26 mouse cellular contexts compared by ENCODE assay signal in genomic region chr4:66232799-66233198, GRCm38 (mm10).
A peak's percentile ranks its signal among the peaks of the same experiment; 100 is the strongest.
DNase-seq lines count a peak whose midpoint lies in the region; ATAC-seq lines count a peak whose summit lies in the region.
"Had no signal": no experiment of that assay in that cellular context is flagged by ENCODE, and none has a peak within 500 bp of the region (broad histone marks: within the 10 kb centered on the region; RNA-seq: fewer than 3 reads in every experiment).

No protein-coding gene starts in this region.

- no peak for DNase-seq in hindbrain, embryonic 10.5 days (ENCODE audit: low spot score)
- DNase-seq in neural tube, embryonic 10.5 days (ENCODE audit: extremely low spot score, low spot score), result no peak
- DNase-seq in liver, embryonic 11.5 days (ENCODE audit: low spot score), result no peak
- DNase-seq in adrenal gland, adult 2 months, result no peak
- DNase-seq: adrenal gland, postnatal 25 days; cerebellum, adult 18-20 months; cerebellum, postnatal 14 days; gastrocnemius, postnatal 25 days; heart, adult 18-20 months; heart, postnatal 36 days; kidney, adult 11 months; kidney, postnatal 14 days; layer of hippocampus, adult 9-11 months; liver, embryonic 13.5 days; lung, adult 18-20 months; lung, postnatal 4 days; thymus, postnatal 4 days had no signal

- peak; percentile 56 for ATAC-seq in hindbrain, embryonic 12.5 days (ENCODE audit: low FRiP score)
- ATAC-seq in neural tube, embryonic 13.5 days (ENCODE audit: low read depth), result peak; percentile 27; the same call in 1 of the 2 replicates
- ATAC-seq in midbrain, embryonic 16.5 days, result peak; percentile 26
- no peak for ATAC-seq in liver, embryonic 11.5 days (replicated peaks; ENCODE audit: low FRiP score)
- ATAC-seq: CD4-positive, CD25-positive, alpha-beta regulatory T cell, adult 4 months; inflammation-experienced regulatory T-cells, adult 6 months; lung, postnatal 0 days had no signal

- H3K4me3 ChIP-seq in hindbrain, embryonic 12.5 days, result no peak overlapping the region
- no peak overlapping the region for H3K4me3 ChIP-seq in hindbrain, embryonic 10.5 days
- H3K4me3 ChIP-seq in neural tube, embryonic 13.5 days, result no peak overlapping the region
- H3K4me3 ChIP-seq in midbrain, embryonic 16.5 days (ENCODE audit: low read depth, low read length), result no peak overlapping the region
- no peak overlapping the region for H3K4me3 ChIP-seq in liver, embryonic 11.5 days (ENCODE audit: low read depth, low read length)
- H3K4me3 ChIP-seq: forebrain, embryonic 15.5 days; liver, embryonic 13.5 days; megakaryocyte, embryonic 14.5 days had no signal

- H3K4me1 ChIP-seq in hindbrain, embryonic 12.5 days, result peaks cover 4% of the 10 kb centered on the region; the same call in 1 of the 2 replicates
- no peaks in the 10 kb centered on the region for H3K4me1 ChIP-seq in hindbrain, embryonic 10.5 days (replicated peaks)
- peaks cover 7% of the 10 kb centered on the region; the same call in 1 of the 2 replicates for H3K4me1 ChIP-seq in neural tube, embryonic 13.5 days (replicated peaks)
- H3K4me1 ChIP-seq in midbrain, embryonic 16.5 days (ENCODE audit: control insufficient read depth, insufficient read depth, low read length), result peaks cover 4% of the 10 kb centered on the region; the same call in 1 of the 2 replicates
- no peaks in the 10 kb centered on the region for H3K4me1 ChIP-seq in liver, embryonic 11.5 days (replicated peaks; ENCODE audit: control insufficient read depth, insufficient read depth, low read length)
- H3K4me1 ChIP-seq: forebrain, embryonic 15.5 days; liver, embryonic 13.5 days; megakaryocyte, embryonic 14.5 days had no signal

- no peak overlapping the region for H3K9ac ChIP-seq in hindbrain, embryonic 12.5 days
- no peak overlapping the region for H3K9ac ChIP-seq in neural tube, embryonic 13.5 days
- H3K9ac ChIP-seq in midbrain, embryonic 16.5 days (ENCODE audit: low read depth, low read length), result no peak overlapping the region
- no peak overlapping the region for H3K9ac ChIP-seq in liver, embryonic 11.5 days (ENCODE audit: low read depth, low read length)
- H3K9ac ChIP-seq: forebrain, embryonic 15.5 days; liver, embryonic 13.5 days had no signal

- no peaks in the 10 kb centered on the region for H3K9me3 ChIP-seq in hindbrain, embryonic 12.5 days (replicated peaks)
- H3K9me3 ChIP-seq in hindbrain, embryonic 10.5 days, result no peaks in the 10 kb centered on the region
- no peaks in the 10 kb centered on the region for H3K9me3 ChIP-seq in neural tube, embryonic 13.5 days
- no peaks in the 10 kb centered on the region for H3K9me3 ChIP-seq in midbrain, embryonic 16.5 days (replicated peaks; ENCODE audit: control insufficient read depth, low read length, poor library complexity, severe bottlenecking)
- H3K9me3 ChIP-seq in liver, embryonic 11.5 days (ENCODE audit: control insufficient read depth, low read length), result no peaks in the 10 kb centered on the region
- H3K9me3 ChIP-seq: forebrain, embryonic 15.5 days; liver, embryonic 13.5 days; megakaryocyte, embryonic 14.5 days had no signal

- no peak overlapping the region for H3K4me2 ChIP-seq in hindbrain, embryonic 12.5 days (replicated peaks)
- H3K4me2 ChIP-seq in neural tube, embryonic 13.5 days, result no peak overlapping the region
- no peak overlapping the region for H3K4me2 ChIP-seq in midbrain, embryonic 16.5 days (ENCODE audit: low read length)
- no peak overlapping the region for H3K4me2 ChIP-seq in liver, embryonic 11.5 days
- H3K4me2 ChIP-seq: forebrain, embryonic 15.5 days; heart, embryonic 11.5 days; liver, embryonic 13.5 days had no signal

- no peaks in the 10 kb centered on the region for H3K36me3 ChIP-seq in hindbrain, embryonic 12.5 days
- H3K36me3 ChIP-seq in hindbrain, embryonic 10.5 days, result no peaks in the 10 kb centered on the region
- no peaks in the 10 kb centered on the region for H3K36me3 ChIP-seq in neural tube, embryonic 13.5 days
- H3K36me3 ChIP-seq in midbrain, embryonic 16.5 days (ENCODE audit: control insufficient read depth, insufficient read depth, low read length), result no peaks in the 10 kb centered on the region
- no peaks in the 10 kb centered on the region for H3K36me3 ChIP-seq in liver, embryonic 11.5 days (ENCODE audit: control insufficient read depth, insufficient read depth, low read length)
- H3K36me3 ChIP-seq: forebrain, embryonic 15.5 days; liver, embryonic 13.5 days had no signal

- 92% methylated on average over 3 of the region's 3 CpGs for WGBS in hindbrain, embryonic 12.5 days
- WGBS in hindbrain, embryonic 10.5 days, result 88% methylated on average over 3 of the region's 3 CpGs
- WGBS in neural tube, embryonic 13.5 days, result 87% methylated on average over 3 of the region's 3 CpGs
- WGBS in midbrain, embryonic 16.5 days, result 89% methylated on average over 3 of the region's 3 CpGs
- 72% methylated on average over 3 of the region's 3 CpGs for WGBS in liver, embryonic 11.5 days

- H3K27ac ChIP-seq in hindbrain, embryonic 12.5 days, result 0 out of 2 replicates have a peak overlapping the region, but pooled peaks have one; percentile 30
- H3K27ac ChIP-seq in hindbrain, embryonic 10.5 days, result no peak overlapping the region
- H3K27ac ChIP-seq in neural tube, embryonic 13.5 days (replicated peaks), result no peak overlapping the region
- no peak overlapping the region for H3K27ac ChIP-seq in midbrain, embryonic 16.5 days (ENCODE audit: low read length)
- no peak overlapping the region for H3K27ac ChIP-seq in liver, embryonic 11.5 days (ENCODE audit: low read depth, low read length)
- H3K27ac ChIP-seq: forebrain, embryonic 15.5 days; liver, embryonic 13.5 days had no signal

- H3K27me3 ChIP-seq in hindbrain, embryonic 12.5 days, result no peaks in the 10 kb centered on the region
- H3K27me3 ChIP-seq in hindbrain, embryonic 10.5 days (ENCODE audit: insufficient read depth, poor library complexity, severe bottlenecking), result no peaks in the 10 kb centered on the region
- H3K27me3 ChIP-seq in neural tube, embryonic 13.5 days, result no peaks in the 10 kb centered on the region
- H3K27me3 ChIP-seq in midbrain, embryonic 16.5 days (ENCODE audit: control insufficient read depth, insufficient read depth, low read depth, low read length), result no peaks in the 10 kb centered on the region
- H3K27me3 ChIP-seq in liver, embryonic 11.5 days (replicated peaks; ENCODE audit: control insufficient read depth, insufficient read depth, low read length), result no peaks in the 10 kb centered on the region
- H3K27me3 ChIP-seq: forebrain, embryonic 15.5 days; liver, embryonic 13.5 days; megakaryocyte, embryonic 14.5 days had no signal
